Mouse (Mus musculus): ENCODE data around the gene Snap47.

Gene Snap47

GRCm38 (mm10) chr11:59366031-59366430 lies 85.0 kb downstream of the Snap47 start:
- no peak for DNase-seq

- no peak for DNase-seq
Observed at GRCm38 (mm10) chr11:59364417-59364816, 86.6 kb downstream of the Snap47 start.

GRCm38 (mm10) chr11:59364007-59364406 lies 87.0 kb downstream of the Snap47 start:
- no peak for DNase-seq

GRCm38 (mm10) chr11:59361291-59361690 lies 89.7 kb downstream of the Snap47 start:
- no peak for DNase-seq

Data from thymus, postnatal 14 days (tissue).